Mouse (Mus musculus): ENCODE data around the gene Mcoln2. TPM values are rescaled to one million over a fixed set of nuclear protein-coding genes. Genes with fewer than 3 reads are reported as not detected.

The Mcoln2 gene
- polyA plus RNA-seq, 1 experiment from 2014 or later, result 8.8 TPM

DNA sequence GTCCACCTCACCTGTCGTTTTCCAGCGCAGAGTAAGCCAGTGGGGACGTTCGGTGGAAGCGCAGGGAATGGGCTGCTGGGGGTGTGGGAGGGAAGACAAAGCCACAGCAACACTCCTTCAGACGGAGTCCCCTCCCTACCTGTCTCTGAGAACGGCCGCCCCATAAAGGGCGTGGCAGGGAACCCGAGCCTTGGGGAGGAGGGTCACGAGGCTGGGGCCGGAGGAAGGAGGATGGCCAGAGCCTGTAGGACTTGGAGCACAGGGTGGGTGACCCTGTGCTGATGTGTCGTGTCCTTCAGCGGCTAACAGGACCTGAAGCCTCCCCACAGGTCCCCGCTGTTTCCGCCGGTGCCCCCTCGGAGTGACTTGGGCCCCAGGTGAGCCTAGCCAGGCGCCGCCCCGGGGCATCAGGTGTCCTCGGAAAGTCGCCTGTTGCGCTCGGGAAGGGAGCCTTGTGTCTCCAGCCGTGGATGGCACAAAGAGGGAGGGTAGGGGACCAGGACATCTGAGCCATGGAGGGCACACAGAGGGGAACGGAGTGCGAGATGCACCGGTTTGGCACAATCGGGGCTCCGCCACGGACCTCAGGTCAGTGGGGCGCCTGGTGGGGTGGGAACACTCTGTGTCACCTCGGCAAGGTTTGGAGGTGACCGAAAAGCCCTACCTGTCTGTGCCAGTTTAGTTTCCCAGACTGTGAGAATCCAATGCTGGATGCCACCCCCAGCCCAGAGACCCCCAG is 32.2 kb upstream of the Mcoln2 start, which contains the start of gene Mcoln3:
TSS of gene Mcoln3 (plus strand) at position 193 of the 739 bp plus-strand sequence.
- peak; percentile 69 for ATAC-seq
- peaks cover 9% of the 10 kb centered on the region for H3K4me1 ChIP-seq (ENCODE audit: control insufficient read depth, insufficient read depth, low read length)
- peak within 1 kb of the TSS; percentile 52 for H3K4me3 ChIP-seq (ENCODE audit: low read length)
- peak within 1 kb of the TSS; percentile 55 for H3K4me2 ChIP-seq (ENCODE audit: low read depth, low read length)
- H3K27ac ChIP-seq (ENCODE audit: low read length), result peak within 1 kb of the TSS; percentile 76
- H3K36me3 ChIP-seq (ENCODE audit: control insufficient read depth, insufficient read depth, low read length), result no peaks in the 10 kb centered on the region
- WGBS, result 7% methylated on average over 35 of the region's 35 CpGs
- H3K27me3 ChIP-seq (replicated peaks; ENCODE audit: control insufficient read depth, insufficient read depth, low read length), result 0 out of 2 replicates have a peak, but pooled peaks cover 3% of the 10 kb centered on the region
- H3K9me3 ChIP-seq (ENCODE audit: control insufficient read depth, low read length), result no peaks in the 10 kb centered on the region
- H3K9ac ChIP-seq (ENCODE audit: low read depth, low read length), result peak within 1 kb of the TSS; percentile 64

DNA sequence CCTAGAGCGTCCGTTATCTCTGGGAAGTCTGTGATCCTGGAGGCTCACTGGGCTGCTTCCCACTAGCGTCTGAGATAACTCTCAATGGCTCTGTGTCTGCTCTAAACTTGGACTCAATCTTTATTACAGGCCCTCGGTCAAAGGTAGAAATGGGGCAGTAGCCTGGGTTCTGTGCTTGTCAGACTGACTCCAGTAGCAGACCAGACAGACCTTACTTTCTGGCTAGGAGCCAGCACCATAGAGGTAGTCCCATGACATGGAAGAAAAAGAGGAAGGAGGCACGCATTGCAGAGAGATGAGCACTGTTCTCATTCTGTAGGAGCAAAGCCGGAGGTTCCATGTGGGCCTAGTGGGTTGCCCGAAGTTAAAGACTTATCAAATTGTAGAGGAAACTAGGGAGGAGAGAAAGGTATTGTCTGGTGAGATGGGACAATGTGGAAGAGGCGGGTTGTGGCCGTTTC is 31.6 kb upstream of the Mcoln2 start:
- peak; percentile 87 for ATAC-seq

GRCm38 (mm10) chr3:146121310-146122124 is 28.1 kb upstream of the Mcoln2 start:
- peaks cover 9% of the 10 kb centered on the region for H3K4me1 ChIP-seq (ENCODE audit: control insufficient read depth, insufficient read depth, low read length)
- peak overlapping the region; percentile 63 for H3K9ac ChIP-seq (ENCODE audit: low read depth, low read length)
- peak overlapping the region; percentile 47 for H3K4me2 ChIP-seq (ENCODE audit: low read depth, low read length)
- no peak for ATAC-seq
- H3K4me3 ChIP-seq (ENCODE audit: low read length), result peak overlapping the region; percentile 24; the same call in 1 of the 2 replicates
- 0 out of 2 replicates have a peak, but pooled peaks cover 3% of the 10 kb centered on the region for H3K27me3 ChIP-seq (replicated peaks; ENCODE audit: control insufficient read depth, insufficient read depth, low read length)
- H3K27ac ChIP-seq (ENCODE audit: low read length), result peak overlapping the region; percentile 35
- no peaks in the 10 kb centered on the region for H3K9me3 ChIP-seq (ENCODE audit: control insufficient read depth, low read length)
- H3K36me3 ChIP-seq (ENCODE audit: control insufficient read depth, insufficient read depth, low read length), result no peaks in the 10 kb centered on the region
- WGBS, result 13% methylated on average over 25 of the region's 25 CpGs

More for the DNA sequence above, 31.6 kb upstream of the Mcoln2 start:
- peak overlapping the region; percentile 55 for H3K4me2 ChIP-seq (ENCODE audit: low read depth, low read length)
- H3K9me3 ChIP-seq (ENCODE audit: control insufficient read depth, low read length), result no peaks in the 10 kb centered on the region
- H3K9ac ChIP-seq (ENCODE audit: low read depth, low read length), result peak overlapping the region; percentile 64
- peak overlapping the region; percentile 52 for H3K4me3 ChIP-seq (ENCODE audit: low read length)
- H3K27ac ChIP-seq (ENCODE audit: low read length), result peak overlapping the region; percentile 76
- 47% methylated on average over 9 of the region's 9 CpGs for WGBS
- peaks cover 9% of the 10 kb centered on the region for H3K4me1 ChIP-seq (ENCODE audit: control insufficient read depth, insufficient read depth, low read length)
- 0 out of 2 replicates have a peak, but pooled peaks cover 3% of the 10 kb centered on the region for H3K27me3 ChIP-seq (replicated peaks; ENCODE audit: control insufficient read depth, insufficient read depth, low read length)
- H3K36me3 ChIP-seq (ENCODE audit: control insufficient read depth, insufficient read depth, low read length), result no peaks in the 10 kb centered on the region

- peaks cover 9% of the 10 kb centered on the region for H3K4me1 ChIP-seq (ENCODE audit: control insufficient read depth, insufficient read depth, low read length)
- ATAC-seq, result no peak
- no peak overlapping the region for H3K27ac ChIP-seq (ENCODE audit: low read length)
- no peak overlapping the region for H3K4me2 ChIP-seq (ENCODE audit: low read depth, low read length)
- 0 out of 2 replicates have a peak, but pooled peaks cover 3% of the 10 kb centered on the region for H3K27me3 ChIP-seq (replicated peaks; ENCODE audit: control insufficient read depth, insufficient read depth, low read length)
- no peaks in the 10 kb centered on the region for H3K36me3 ChIP-seq (ENCODE audit: control insufficient read depth, insufficient read depth, low read length)
- no peak overlapping the region for H3K9ac ChIP-seq (ENCODE audit: low read depth, low read length)
- H3K4me3 ChIP-seq (ENCODE audit: low read length), result no peak overlapping the region
- WGBS, result 51% methylated on average over 3 of the region's 3 CpGs
- H3K9me3 ChIP-seq (ENCODE audit: control insufficient read depth, low read length), result no peaks in the 10 kb centered on the region
Observed at GRCm38 (mm10) chr3:146122125-146122420, 27.6 kb upstream of the Mcoln2 start.

GRCm38 (mm10) chr3:146122807-146123463 is 26.7 kb upstream of the Mcoln2 start:
- Histone ChIP-seq H3K27ac (ENCODE audit: low read length) (no peak overlapping the region), H3K9ac (ENCODE audit: low read depth, low read length) (no peak overlapping the region), H3K9me3 (ENCODE audit: control insufficient read depth, low read length) (no peaks in the 10 kb centered on the region), H3K36me3 (ENCODE audit: control insufficient read depth, insufficient read depth, low read length) (no peaks in the 10 kb centered on the region), H3K4me1 (ENCODE audit: control insufficient read depth, insufficient read depth, low read length) (peaks cover 6% of the 10 kb centered on the region; the same call in 1 of the 2 replicates), H3K4me3 (ENCODE audit: low read length) (no peak overlapping the region), H3K27me3 (replicated peaks; ENCODE audit: control insufficient read depth, insufficient read depth, low read length) (no peaks in the 10 kb centered on the region), H3K4me2 (ENCODE audit: low read depth, low read length) (no peak overlapping the region)
- ATAC-seq, result no peak
- WGBS, result 84% methylated on average over 8 of the region's 8 CpGs

- Histone ChIP-seq H3K9ac (ENCODE audit: low read depth, low read length) (no peak overlapping the region), H3K36me3 (ENCODE audit: control insufficient read depth, insufficient read depth, low read length) (no peaks in the 10 kb centered on the region), H3K4me3 (ENCODE audit: low read length) (no peak overlapping the region), H3K4me2 (ENCODE audit: low read depth, low read length) (no peak overlapping the region), H3K4me1 (ENCODE audit: control insufficient read depth, insufficient read depth, low read length) (peaks cover 6% of the 10 kb centered on the region; the same call in 1 of the 2 replicates), H3K9me3 (ENCODE audit: control insufficient read depth, low read length) (no peaks in the 10 kb centered on the region), H3K27ac (ENCODE audit: low read length) (no peak overlapping the region), H3K27me3 (replicated peaks; ENCODE audit: control insufficient read depth, insufficient read depth, low read length) (no peaks in the 10 kb centered on the region)
- WGBS, result 78% methylated on average over 9 of the region's 9 CpGs
- no peak for ATAC-seq
Observed at GRCm38 (mm10) chr3:146123464-146123825, 26.2 kb upstream of the Mcoln2 start.

GRCm38 (mm10) chr3:146127205-146127604 is 22.4 kb upstream of the Mcoln2 start:
- Histone ChIP-seq H3K9ac (ENCODE audit: low read depth, low read length) (no peak overlapping the region), H3K4me2 (ENCODE audit: low read depth, low read length) (no peak overlapping the region), H3K9me3 (ENCODE audit: control insufficient read depth, low read length) (no peaks in the 10 kb centered on the region), H3K36me3 (ENCODE audit: control insufficient read depth, insufficient read depth, low read length) (no peaks in the 10 kb centered on the region), H3K27me3 (replicated peaks; ENCODE audit: control insufficient read depth, insufficient read depth, low read length) (no peaks in the 10 kb centered on the region), H3K4me1 (ENCODE audit: control insufficient read depth, insufficient read depth, low read length) (no peaks in the 10 kb centered on the region), H3K4me3 (ENCODE audit: low read length) (no peak overlapping the region), H3K27ac (ENCODE audit: low read length) (no peak overlapping the region)
- ATAC-seq, result no peak
- WGBS, result 70% methylated on average over 6 of the region's 6 CpGs

GRCm38 (mm10) chr3:146134834-146135233 is 14.8 kb upstream of the Mcoln2 start:
- Histone ChIP-seq H3K4me3 (ENCODE audit: low read length) (no peak overlapping the region), H3K4me2 (ENCODE audit: low read depth, low read length) (no peak overlapping the region), H3K27me3 (replicated peaks; ENCODE audit: control insufficient read depth, insufficient read depth, low read length) (no peaks in the 10 kb centered on the region), H3K9ac (ENCODE audit: low read depth, low read length) (no peak overlapping the region), H3K27ac (ENCODE audit: low read length) (no peak overlapping the region), H3K9me3 (ENCODE audit: control insufficient read depth, low read length) (no peaks in the 10 kb centered on the region), H3K36me3 (ENCODE audit: control insufficient read depth, insufficient read depth, low read length) (no peaks in the 10 kb centered on the region), H3K4me1 (ENCODE audit: control insufficient read depth, insufficient read depth, low read length) (no peaks in the 10 kb centered on the region)
- 55% methylated on average over 9 of the region's 9 CpGs for WGBS
- ATAC-seq, result peak; percentile 71

DNA sequence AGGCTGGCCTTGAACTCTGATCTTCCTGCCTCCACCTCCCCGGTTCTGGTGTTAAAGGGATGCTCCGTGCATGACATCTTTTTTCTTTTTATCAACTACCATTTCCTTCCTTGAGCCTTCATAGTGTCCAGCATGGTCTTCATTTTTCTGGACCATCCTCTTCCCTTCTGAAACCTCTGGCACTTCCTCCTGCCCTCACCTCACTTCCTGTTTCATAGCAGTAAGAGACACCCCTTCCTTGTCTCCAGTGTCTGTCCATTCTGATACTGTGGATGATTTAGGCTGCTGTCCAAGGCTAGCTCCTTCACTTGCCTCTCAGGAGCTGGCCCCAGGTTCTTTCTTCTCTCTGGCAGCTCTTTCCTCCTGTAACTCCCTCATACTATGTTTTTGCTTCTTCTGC is 14.2 kb upstream of the Mcoln2 start:
- H3K27me3 ChIP-seq (replicated peaks; ENCODE audit: control insufficient read depth, insufficient read depth, low read length), result no peaks in the 10 kb centered on the region
- no peak overlapping the region for H3K9ac ChIP-seq (ENCODE audit: low read depth, low read length)
- no peaks in the 10 kb centered on the region for H3K9me3 ChIP-seq (ENCODE audit: control insufficient read depth, low read length)
- ATAC-seq, result no peak
- H3K4me2 ChIP-seq (ENCODE audit: low read depth, low read length), result no peak overlapping the region
- 81% methylated on average over 2 of the region's 2 CpGs for WGBS
- H3K36me3 ChIP-seq (ENCODE audit: control insufficient read depth, insufficient read depth, low read length), result no peaks in the 10 kb centered on the region
- H3K4me3 ChIP-seq (ENCODE audit: low read length), result no peak overlapping the region
- no peak overlapping the region for H3K27ac ChIP-seq (ENCODE audit: low read length)
- H3K4me1 ChIP-seq (ENCODE audit: control insufficient read depth, insufficient read depth, low read length), result no peaks in the 10 kb centered on the region

Data from intestine, embryonic 16.5 days (tissue).